Mouse (Mus musculus): ENCODE results near the gene Tapbpl. TPM values are rescaled to one million over a fixed set of nuclear protein-coding genes. Genes with fewer than 3 reads are reported as not detected.
A peak's percentile ranks its signal among the peaks of the same experiment; 100 is the strongest.

Tapbpl gene
- polyA plus RNA-seq, 1 experiment: 6.3 TPM

DNA sequence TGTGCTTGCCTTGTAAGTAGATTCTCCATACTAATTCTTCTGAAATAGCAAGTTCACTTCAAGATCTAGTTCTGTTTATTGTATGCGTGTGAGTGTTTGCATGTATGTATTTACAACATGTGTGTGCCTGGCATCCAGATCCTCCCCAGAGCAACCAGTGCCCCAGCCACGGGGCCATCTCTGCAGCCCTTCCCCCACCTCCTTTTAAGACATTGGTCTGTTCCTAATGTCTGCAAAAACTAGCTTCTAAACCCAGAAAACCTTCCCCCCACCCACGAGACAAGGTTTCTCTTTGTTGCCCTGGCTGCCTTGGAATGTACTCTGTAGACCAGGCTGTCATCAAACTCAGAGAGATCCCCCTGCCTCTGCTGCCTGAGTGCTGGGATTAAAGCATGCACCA, 9.1 kb downstream of the Tapbpl start:
- 85% methylated on average over 3 of the region's 3 CpGs for WGBS
- TF ChIP-seq POLR2A (IDR thresholded peaks at IDR 0.05; ENCODE audit: borderline replicate concordance, insufficient read depth, low read length) (no peak), CTCF (IDR thresholded peaks at IDR 0.05; ENCODE audit: borderline replicate concordance, insufficient read depth, low read depth, low read length) (no peak)

DNA sequence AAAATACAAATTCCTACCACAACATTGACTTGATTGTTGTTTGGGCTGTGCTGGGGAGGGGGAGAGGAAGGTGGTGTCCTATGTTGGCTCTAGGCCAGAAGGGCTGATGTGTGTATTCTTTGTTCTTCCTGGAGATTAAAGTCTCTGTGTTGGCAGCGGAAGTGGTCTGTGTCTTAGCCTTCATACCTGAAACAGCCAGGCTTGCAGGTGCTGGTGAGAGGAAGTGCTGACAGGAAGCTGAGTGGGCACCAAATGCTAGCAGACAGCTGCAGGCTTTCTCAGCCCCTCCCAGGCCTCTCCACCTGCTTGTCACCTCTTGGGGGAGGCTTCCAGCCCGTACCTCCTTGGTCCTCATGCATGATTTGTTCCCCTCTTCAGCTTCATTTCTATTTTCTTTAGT, 9.5 kb downstream of the Tapbpl start:
- Histone ChIP-seq H3K27ac (ENCODE audit: insufficient read depth, low read length) (no peak overlapping the region), H3K4me1 (ENCODE audit: control insufficient read depth, insufficient read depth, low read length) (peaks cover 9% of the 10 kb centered on the region; the same call in 1 of the 2 replicates), H3K4me3 (replicated peaks; ENCODE audit: insufficient read depth, low read depth, low read length) (no peak overlapping the region), H3K27me3 (ENCODE audit: control insufficient read depth, insufficient read depth, low read length) (no peaks in the 10 kb centered on the region)
- no peak for DNase-seq
- TF ChIP-seq POLR2A (IDR thresholded peaks at IDR 0.05; ENCODE audit: borderline replicate concordance, insufficient read depth, low read length) (no peak), CTCF (IDR thresholded peaks at IDR 0.05; ENCODE audit: borderline replicate concordance, insufficient read depth, low read depth, low read length) (no peak)
- WGBS: 62% methylated on average over 2 of the region's 2 CpGs

More for the DNA sequence above, 9.1 kb downstream of the Tapbpl start:
- Histone ChIP-seq H3K27me3 (ENCODE audit: control insufficient read depth, insufficient read depth, low read length) (no peaks in the 10 kb centered on the region), H3K4me3 (replicated peaks; ENCODE audit: insufficient read depth, low read depth, low read length) (no peak overlapping the region), H3K27ac (ENCODE audit: insufficient read depth, low read length) (no peak overlapping the region), H3K4me1 (ENCODE audit: control insufficient read depth, insufficient read depth, low read length) (peaks cover 7% of the 10 kb centered on the region; the same call in 1 of the 2 replicates)
- no peak for DNase-seq

DNA sequence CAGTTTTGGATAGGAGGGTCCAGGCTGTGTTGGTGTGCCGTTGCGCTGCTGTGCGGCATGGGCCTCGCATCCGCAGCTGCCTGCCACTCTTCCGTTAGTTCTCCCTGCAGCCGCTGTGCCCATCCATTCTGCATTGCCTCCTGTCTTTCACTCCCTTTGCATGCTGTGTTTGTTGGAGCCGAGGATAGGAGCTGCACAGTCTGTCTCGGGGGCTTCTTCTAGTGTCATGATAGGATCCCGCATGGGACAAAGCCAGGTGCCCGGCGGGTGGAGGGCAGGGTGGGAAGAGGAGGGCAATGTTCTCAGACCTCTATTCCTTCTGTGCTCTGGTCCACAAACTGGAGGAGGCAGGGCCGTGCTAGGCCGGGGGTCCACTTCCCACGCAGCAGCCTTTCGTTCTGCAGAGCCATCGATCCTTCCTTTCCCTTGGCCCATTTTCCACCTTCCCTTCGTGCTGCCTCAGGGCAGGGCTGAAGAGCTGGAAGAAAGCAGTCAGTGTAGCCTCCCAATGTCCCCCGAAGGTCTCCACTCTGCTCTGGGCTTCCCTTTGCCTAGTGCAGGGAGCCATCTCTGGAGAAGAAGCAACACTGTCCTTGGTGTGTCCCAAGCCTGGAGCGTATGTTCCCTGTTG, 10.4 kb downstream of the Tapbpl start:
- TF ChIP-seq CTCF (IDR thresholded peaks at IDR 0.05; ENCODE audit: borderline replicate concordance, insufficient read depth, low read depth, low read length) (no peak), POLR2A (IDR thresholded peaks at IDR 0.05; ENCODE audit: borderline replicate concordance, insufficient read depth, low read length) (no peak)
- Histone ChIP-seq H3K27me3 (ENCODE audit: control insufficient read depth, insufficient read depth, low read length) (no peaks in the 10 kb centered on the region), H3K27ac (ENCODE audit: insufficient read depth, low read length) (no peak overlapping the region), H3K4me1 (ENCODE audit: control insufficient read depth, insufficient read depth, low read length) (peaks cover 9% of the 10 kb centered on the region), H3K4me3 (replicated peaks; ENCODE audit: insufficient read depth, low read depth, low read length) (no peak overlapping the region)
- no peak for DNase-seq
- WGBS: 88% methylated on average over 20 of the region's 20 CpGs

DNA sequence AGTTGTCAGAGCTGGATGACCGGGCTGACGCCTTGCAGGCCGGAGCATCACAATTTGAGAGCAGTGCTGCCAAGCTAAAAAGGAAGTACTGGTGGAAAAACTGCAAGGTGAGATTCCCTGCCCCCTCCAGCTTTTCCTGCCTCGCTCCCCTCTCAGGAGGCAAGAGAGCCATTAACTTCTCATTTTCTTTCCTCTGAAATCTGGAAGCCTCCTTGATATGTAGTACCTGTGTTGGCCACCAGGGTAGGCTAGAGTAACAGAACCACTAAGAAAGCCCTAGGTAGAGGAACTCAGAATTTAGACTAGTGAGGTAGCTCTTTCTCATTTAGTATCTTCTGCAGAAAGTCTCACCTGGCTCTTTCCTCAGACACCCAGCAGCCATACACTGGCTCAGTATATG, 12.7 kb downstream of the Tapbpl start:
- DNase-seq: peak; percentile 59 to 61
- TF ChIP-seq CTCF (IDR thresholded peaks at IDR 0.05; ENCODE audit: borderline replicate concordance, insufficient read depth, low read depth, low read length): peak; percentile 58
- no peak for TF ChIP-seq POLR2A (IDR thresholded peaks at IDR 0.05; ENCODE audit: borderline replicate concordance, insufficient read depth, low read length)
- WGBS: 64% methylated on average over 4 of the region's 4 CpGs
- Histone ChIP-seq H3K27me3 (ENCODE audit: control insufficient read depth, insufficient read depth, low read length) (no peaks in the 10 kb centered on the region), H3K27ac (ENCODE audit: insufficient read depth, low read length) (no peak overlapping the region), H3K4me3 (replicated peaks; ENCODE audit: insufficient read depth, low read depth, low read length) (no peak overlapping the region), H3K4me1 (ENCODE audit: control insufficient read depth, insufficient read depth, low read length) (peaks cover 9% of the 10 kb centered on the region)

DNA sequence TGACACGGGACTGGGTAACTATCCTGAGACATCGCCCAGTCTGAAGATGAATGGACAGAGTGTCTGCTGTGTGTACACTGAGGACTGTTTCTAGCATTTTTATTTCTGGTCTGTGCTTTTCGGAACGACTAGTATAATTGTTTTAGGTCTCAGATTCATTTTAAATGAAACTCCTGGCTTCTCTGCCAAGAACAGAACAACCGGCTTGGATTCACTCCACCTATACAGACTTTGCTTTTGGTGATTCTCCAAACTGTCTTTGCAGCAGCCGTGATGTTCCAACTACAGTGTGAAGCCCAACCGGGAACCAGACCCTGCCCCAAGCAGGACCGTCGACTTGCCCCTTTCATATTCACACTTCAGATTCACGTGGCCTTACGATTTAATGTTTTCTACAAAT, 13.8 kb downstream of the Tapbpl start:
- TF ChIP-seq POLR2A (IDR thresholded peaks at IDR 0.05; ENCODE audit: borderline replicate concordance, insufficient read depth, low read length): no peak
- TF ChIP-seq CTCF (IDR thresholded peaks at IDR 0.05; ENCODE audit: borderline replicate concordance, insufficient read depth, low read depth, low read length): no peak
- H3K4me3 ChIP-seq (replicated peaks; ENCODE audit: insufficient read depth, low read depth, low read length): no peak overlapping the region
- WGBS: 48% methylated on average over 11 of the region's 11 CpGs
- no peak overlapping the region for H3K27ac ChIP-seq (ENCODE audit: insufficient read depth, low read length)
- H3K4me1 ChIP-seq (ENCODE audit: control insufficient read depth, insufficient read depth, low read length): peaks cover 9% of the 10 kb centered on the region
- H3K27me3 ChIP-seq (ENCODE audit: control insufficient read depth, insufficient read depth, low read length): no peaks in the 10 kb centered on the region
- DNase-seq: peak in 1 of 2 experiments; percentile 38

DNA sequence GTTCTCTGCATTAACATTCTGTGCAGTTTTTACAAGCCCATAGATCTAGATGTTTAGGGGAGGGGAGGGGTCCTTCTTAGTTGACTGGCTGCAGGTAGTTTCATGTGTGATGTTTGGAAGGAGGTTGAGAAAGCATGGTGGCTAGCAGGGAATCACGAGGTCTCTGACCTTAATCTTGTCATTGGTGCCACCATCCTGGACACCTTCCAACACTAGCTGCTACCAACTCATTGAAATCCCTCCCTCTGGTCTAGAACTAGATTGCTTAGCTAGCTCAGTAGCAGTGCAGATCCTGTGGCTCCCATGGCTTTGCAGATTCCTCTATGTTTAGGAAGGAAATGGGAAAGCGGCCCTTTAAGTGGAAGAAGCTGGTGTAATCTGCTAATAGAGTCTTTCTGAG, 14.8 kb downstream of the Tapbpl start:
- H3K4me1 ChIP-seq (ENCODE audit: control insufficient read depth, insufficient read depth, low read length): peaks cover 9% of the 10 kb centered on the region
- H3K27me3 ChIP-seq (ENCODE audit: control insufficient read depth, insufficient read depth, low read length): no peaks in the 10 kb centered on the region
- H3K4me3 ChIP-seq (replicated peaks; ENCODE audit: insufficient read depth, low read depth, low read length): peak overlapping the region; percentile 18
- TF ChIP-seq POLR2A (IDR thresholded peaks at IDR 0.05; ENCODE audit: borderline replicate concordance, insufficient read depth, low read length) (no peak), CTCF (IDR thresholded peaks at IDR 0.05; ENCODE audit: borderline replicate concordance, insufficient read depth, low read depth, low read length) (no peak)
- no peak overlapping the region for H3K27ac ChIP-seq (ENCODE audit: insufficient read depth, low read length)
- WGBS: 44% methylated on average over 2 of the region's 2 CpGs
- DNase-seq: peak; percentile 47 to 58

DNA sequence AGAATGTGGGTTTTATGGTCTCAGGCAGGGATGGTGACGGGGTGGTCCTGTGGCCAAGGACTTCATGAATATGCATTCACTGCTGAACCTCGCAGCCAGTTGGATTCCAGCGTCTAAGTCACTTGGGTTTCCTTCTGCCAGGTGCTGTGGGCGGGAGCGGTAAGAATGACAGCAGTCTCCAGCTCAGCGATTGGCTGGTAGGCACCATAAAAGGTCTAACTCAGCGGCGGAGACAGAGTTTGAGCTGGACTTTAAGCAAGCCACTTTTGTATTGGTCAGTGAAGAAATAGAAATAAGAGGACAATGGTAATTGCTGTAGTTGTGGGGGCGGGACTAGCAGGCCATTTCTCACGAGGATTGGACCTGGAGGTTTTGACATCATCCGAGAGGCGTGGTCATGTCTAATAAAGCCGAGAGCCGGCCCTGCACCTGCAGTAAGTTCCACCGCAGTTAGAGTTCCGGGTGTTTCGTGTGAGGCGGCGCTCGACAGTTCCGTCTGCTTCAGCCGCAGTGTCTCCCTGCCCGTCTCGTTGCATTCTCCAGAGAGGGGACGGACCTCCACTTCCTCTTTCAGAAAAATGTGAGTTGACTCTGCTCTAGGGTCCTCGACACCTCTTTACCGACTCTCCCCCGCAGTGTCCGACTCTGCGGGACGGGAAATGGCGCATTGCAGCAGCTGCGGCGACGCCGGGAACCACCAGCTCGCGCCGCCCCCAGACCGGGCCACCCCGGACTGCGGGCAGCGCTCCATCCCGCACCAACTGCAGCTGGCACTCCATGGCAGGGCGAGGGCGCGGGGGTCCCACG, 16.3 kb downstream of the Tapbpl start, which contains the start of gene Vamp1:
Vamp1 (plus strand) TSS at position 404 of the 807 bp plus-strand sequence.
- WGBS: under 1% methylated on average over 48 of the region's 48 CpGs
- peak; percentile 98 for DNase-seq
- no peak for TF ChIP-seq CTCF (IDR thresholded peaks at IDR 0.05; ENCODE audit: borderline replicate concordance, insufficient read depth, low read depth, low read length)
- peak; percentile 93 for TF ChIP-seq POLR2A (IDR thresholded peaks at IDR 0.05; ENCODE audit: borderline replicate concordance, insufficient read depth, low read length)
- peak within 1 kb of the TSS; percentile 82 for H3K4me3 ChIP-seq (replicated peaks; ENCODE audit: insufficient read depth, low read depth, low read length)
- peaks cover 9% of the 10 kb centered on the region for H3K4me1 ChIP-seq (ENCODE audit: control insufficient read depth, insufficient read depth, low read length)
- H3K27ac ChIP-seq (ENCODE audit: insufficient read depth, low read length): peak within 1 kb of the TSS; percentile 90
- no peaks in the 10 kb centered on the region for H3K27me3 ChIP-seq (ENCODE audit: control insufficient read depth, insufficient read depth, low read length)
